Mouse (Mus musculus): ENCODE measurements at regions not wholly inside any gene's neighbourhood (a gene's known extent, or its start where the extent isn't known, plus 50 kb on each side); places are given as distances from the start of the nearest gene placed in this dataset.

DNA sequence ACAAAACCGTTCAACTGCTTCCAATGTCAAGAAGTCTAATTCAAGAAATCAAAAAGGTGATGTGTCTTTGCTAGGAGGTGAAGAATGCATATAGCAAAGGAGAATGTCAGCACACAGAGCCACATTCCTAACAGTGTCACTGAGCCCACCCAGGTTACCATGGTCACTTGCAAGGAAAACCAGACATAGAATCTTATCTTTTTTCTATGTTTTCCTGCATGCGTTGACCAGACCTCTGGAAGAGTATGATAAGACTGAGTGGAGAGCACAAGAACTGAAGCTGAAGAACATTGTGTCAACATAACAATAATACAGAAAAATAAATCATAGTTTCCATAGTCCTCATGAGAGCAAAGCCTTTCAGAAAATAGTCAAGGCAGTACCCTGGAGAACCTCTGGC, 211.7 kb downstream of the Pla2g4a start:
- no peak overlapping the region for H3K4me3 ChIP-seq (replicated peaks in 1 of 3; ENCODE audit: low read depth in 2 of 3, low read length in 2 of 3, poor library complexity in 1 of 3)
- no peaks in the 10 kb centered on the region for H3K79me2 ChIP-seq (replicated peaks; ENCODE audit: control insufficient read depth, extremely low read depth, insufficient read depth, poor library complexity, severe bottlenecking)
- no peaks in the 10 kb centered on the region for H3K27me3 ChIP-seq (replicated peaks)
- H3K4me1 ChIP-seq (ENCODE audit: control insufficient read depth in 1 of 2, insufficient read depth in 2 of 2), result peaks cover 0 to 5% of the 10 kb centered on the region in 2 experiments; a peak in 1 of 4 replicates
- no peak overlapping the region for H3K4me2 ChIP-seq (ENCODE audit: insufficient read depth, low read depth, poor library complexity, severe bottlenecking)
- no peak for DNase-seq (ENCODE audit: extremely low read depth)
- no peaks in the 10 kb centered on the region for H3K9me3 ChIP-seq (replicated peaks; ENCODE audit: low read length)
- H3K9ac ChIP-seq (ENCODE audit: insufficient read depth, low read depth), result no peak overlapping the region
- in situ Hi-C loops (cut with MboI; ENCODE audit: low pct_ligation_motif_present, low pct_unique_long_range_greater_than_20kb, low sequenced_read_pairs) (no loop called here), dilution Hi-C loops (cut with MboI; ENCODE audit: extremely low pct_ligation_motif_present, extremely low pct_unique_long_range_greater_than_20kb, low sequenced_read_pairs) (no loop called here)
- TF ChIP-seq MAZ (IDR thresholded peaks at IDR 0.05; ENCODE audit: low read depth, low read length), result no peak
- no peak for TF ChIP-seq GABPA (IDR thresholded peaks at IDR 0.05; ENCODE audit: insufficient replicate concordance, low read depth, low read length)
- TF ChIP-seq KAT2A (IDR thresholded peaks at IDR 0.05; ENCODE audit: insufficient replicate concordance, low read length), result no peak
- no peak for TF ChIP-seq ELF1 (IDR thresholded peaks at IDR 0.05; ENCODE audit: low read depth, low read length)
- TF ChIP-seq MYC (IDR thresholded peaks at IDR 0.05; ENCODE audit: low read depth, low read length), result no peak
- TF ChIP-seq CHD1 (IDR thresholded peaks at IDR 0.05; ENCODE audit: low read depth, low read length), result no peak
- no peak for TF ChIP-seq NRF1 (IDR thresholded peaks at IDR 0.05; ENCODE audit: low read depth, low read length)
- TF ChIP-seq POLR2A (IDR thresholded peaks at IDR 0.05; ENCODE audit: low read depth, low read length), result no peak
- no peak for TF ChIP-seq ETS1 (conservative IDR thresholded peaks at IDR 0.05; ENCODE audit: low read depth, low read length)
- no peak for TF ChIP-seq PAX5 (IDR thresholded peaks at IDR 0.05; ENCODE audit: low read length)
- TF ChIP-seq UBTF (IDR thresholded peaks at IDR 0.05; ENCODE audit: low read depth, low read length), result no peak
- no peak for TF ChIP-seq JUN (IDR thresholded peaks at IDR 0.05; ENCODE audit: insufficient read depth, low read depth, low read length)
- no peaks in the 10 kb centered on the region for H3K36me3 ChIP-seq (replicated peaks in 1 of 2; ENCODE audit: control insufficient read depth in 1 of 2, insufficient read depth in 1 of 2, low read length in 1 of 2)
- no peak overlapping the region for H3K27ac ChIP-seq (ENCODE audit: insufficient read depth, low read depth)

DNA sequence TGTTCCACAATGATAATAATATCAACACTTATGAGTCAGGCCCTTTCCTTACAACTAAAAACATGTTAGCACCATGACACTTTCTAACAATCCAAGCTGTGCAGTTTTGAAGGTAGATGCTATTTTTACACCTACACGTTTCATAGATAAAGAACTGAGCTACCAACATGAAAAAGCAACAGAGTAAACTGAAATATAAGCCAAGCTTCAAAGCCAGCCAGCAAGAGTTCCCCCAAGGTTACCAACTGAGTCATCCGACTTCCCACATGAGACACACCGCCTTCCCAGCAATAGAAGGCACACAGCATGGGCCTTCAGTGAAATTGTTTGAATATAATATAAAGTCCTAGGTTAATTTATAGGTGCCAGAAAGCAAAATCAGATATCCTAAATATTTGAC, 222.1 kb downstream of the Pla2g4a start:
- Histone ChIP-seq H3K4me1 (ENCODE audit: control insufficient read depth in 1 of 2, insufficient read depth in 2 of 2) (no peaks in the 10 kb centered on the region), H3K9ac (ENCODE audit: insufficient read depth, low read depth) (no peak overlapping the region), H3K36me3 (replicated peaks in 1 of 2; ENCODE audit: control insufficient read depth in 1 of 2, insufficient read depth in 1 of 2, low read length in 1 of 2) (no peaks in the 10 kb centered on the region), H3K27ac (ENCODE audit: insufficient read depth, low read depth) (no peak overlapping the region), H3K4me3 (replicated peaks in 1 of 3; ENCODE audit: low read depth in 2 of 3, low read length in 2 of 3, poor library complexity in 1 of 3) (no peak overlapping the region), H3K27me3 (replicated peaks) (no peaks in the 10 kb centered on the region), H3K4me2 (ENCODE audit: insufficient read depth, low read depth, poor library complexity, severe bottlenecking) (no peak overlapping the region), H3K9me3 (replicated peaks; ENCODE audit: low read length) (no peaks in the 10 kb centered on the region), H3K79me2 (replicated peaks; ENCODE audit: control insufficient read depth, extremely low read depth, insufficient read depth, poor library complexity, severe bottlenecking) (no peaks in the 10 kb centered on the region)
- in situ Hi-C loops (cut with MboI; ENCODE audit: low pct_ligation_motif_present, low pct_unique_long_range_greater_than_20kb, low sequenced_read_pairs), result no loop called here
- dilution Hi-C loops (cut with MboI; ENCODE audit: extremely low pct_ligation_motif_present, extremely low pct_unique_long_range_greater_than_20kb, low sequenced_read_pairs), result no loop called here
- TF ChIP-seq ZNF384 (IDR thresholded peaks at IDR 0.05; ENCODE audit: low read depth, low read length), result no peak
- no peak for TF ChIP-seq MEF2A (IDR thresholded peaks at IDR 0.05; ENCODE audit: borderline replicate concordance, low read depth, low read length)
- DNase-seq (ENCODE audit: extremely low read depth), result no peak

DNA sequence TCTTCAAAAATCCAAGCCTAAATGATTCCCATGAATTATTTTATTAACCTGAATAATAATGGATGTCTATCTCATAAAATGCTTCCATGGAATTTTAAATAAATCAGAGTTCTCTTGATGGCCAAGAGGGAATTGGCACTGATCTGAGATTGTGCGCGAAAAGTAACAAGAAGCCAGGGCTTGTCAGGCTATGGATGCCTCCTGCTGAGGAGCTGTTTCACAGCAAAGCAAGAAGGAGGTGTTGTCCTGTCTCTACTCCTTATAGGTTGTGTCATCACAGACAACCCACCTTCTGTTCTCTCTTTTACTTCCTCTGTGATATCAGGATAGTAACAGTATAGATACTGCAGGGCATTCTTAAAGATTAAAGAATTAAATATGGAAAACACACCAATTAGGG, 226.8 kb downstream of the Pla2g4a start:
- TF ChIP-seq E2F4 (IDR thresholded peaks at IDR 0.05; ENCODE audit: insufficient replicate concordance, low read depth, low read length) (no peak), POLR2AphosphoS2 (IDR thresholded peaks at IDR 0.05; ENCODE audit: low read depth, low read length) (no peak), MAX (IDR thresholded peaks at IDR 0.05; ENCODE audit: low read length) (no peak), ZKSCAN1 (IDR thresholded peaks at IDR 0.05; ENCODE audit: borderline replicate concordance, low read depth, low read length) (no peak)
- no peak overlapping the region for H3K4me3 ChIP-seq (replicated peaks in 1 of 3; ENCODE audit: low read depth in 2 of 3, low read length in 2 of 3, poor library complexity in 1 of 3)
- H3K4me2 ChIP-seq (ENCODE audit: insufficient read depth, low read depth, poor library complexity, severe bottlenecking), result no peak overlapping the region
- H3K4me1 ChIP-seq (ENCODE audit: control insufficient read depth in 1 of 2, insufficient read depth in 2 of 2), result no peaks in the 10 kb centered on the region
- no peak for DNase-seq (ENCODE audit: extremely low read depth)
- no peak overlapping the region for H3K9ac ChIP-seq (ENCODE audit: insufficient read depth, low read depth)
- no peaks in the 10 kb centered on the region for H3K9me3 ChIP-seq (replicated peaks; ENCODE audit: low read length)
- H3K79me2 ChIP-seq (replicated peaks; ENCODE audit: control insufficient read depth, extremely low read depth, insufficient read depth, poor library complexity, severe bottlenecking), result no peaks in the 10 kb centered on the region
- H3K27me3 ChIP-seq (replicated peaks), result no peaks in the 10 kb centered on the region
- H3K36me3 ChIP-seq (replicated peaks in 1 of 2; ENCODE audit: control insufficient read depth in 1 of 2, insufficient read depth in 1 of 2, low read length in 1 of 2), result no peaks in the 10 kb centered on the region
- H3K27ac ChIP-seq (ENCODE audit: insufficient read depth, low read depth), result no peak overlapping the region
- in situ Hi-C loops (cut with MboI; ENCODE audit: low pct_ligation_motif_present, low pct_unique_long_range_greater_than_20kb, low sequenced_read_pairs) (no loop called here), dilution Hi-C loops (cut with MboI; ENCODE audit: extremely low pct_ligation_motif_present, extremely low pct_unique_long_range_greater_than_20kb, low sequenced_read_pairs) (no loop called here)

Measured in CH12.LX (cell line).